Mouse (Mus musculus): ENCODE measurements around the gene Ackr3.

The Ackr3 gene

DNA sequence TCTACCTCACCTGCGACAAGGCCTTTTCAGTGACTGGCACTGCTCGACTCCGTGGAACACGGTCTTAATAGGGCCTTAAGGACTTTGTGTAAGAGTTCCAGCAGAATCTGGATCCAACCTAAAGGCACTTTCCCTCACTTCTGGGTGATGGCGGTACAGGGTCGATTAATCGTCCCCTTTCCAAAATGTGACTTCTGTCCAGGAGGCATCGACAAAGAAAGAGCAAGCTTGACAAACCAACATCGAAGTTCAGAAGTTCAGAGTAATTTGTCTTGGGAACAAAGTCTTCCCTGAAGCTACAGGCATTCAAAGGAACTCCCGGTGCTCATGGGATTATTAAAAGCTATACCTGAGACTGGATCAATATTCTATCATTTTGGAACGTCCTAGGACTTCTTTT lies 439 bp upstream of the Ackr3 start:
- in situ Hi-C loops (cut with MboI; ENCODE audit: unreplicated experiment in 2 of 2), result no loop called here

DNA sequence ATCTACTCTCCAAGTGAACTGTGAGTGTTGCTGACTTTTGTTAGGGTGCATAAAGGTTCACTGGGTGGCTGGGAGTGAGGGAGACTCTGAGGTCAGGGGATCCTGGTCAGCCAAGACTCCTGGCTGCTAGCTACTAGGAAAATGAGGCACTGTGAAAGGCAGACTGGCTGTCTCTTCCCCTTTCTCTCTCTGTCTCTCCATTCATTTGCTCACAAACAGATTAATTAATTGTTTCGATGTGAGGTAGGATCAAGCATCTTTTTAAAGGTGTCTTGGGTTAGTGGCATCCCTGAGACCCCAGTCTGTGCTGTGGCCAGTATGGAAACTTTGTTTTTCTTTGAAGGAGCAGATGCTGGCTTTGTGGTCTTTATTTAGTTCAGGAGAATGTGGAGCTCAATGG lies 1.0 kb downstream of the Ackr3 start:
- in situ Hi-C loops (cut with MboI; ENCODE audit: unreplicated experiment in 2 of 2), result no loop called here

DNA sequence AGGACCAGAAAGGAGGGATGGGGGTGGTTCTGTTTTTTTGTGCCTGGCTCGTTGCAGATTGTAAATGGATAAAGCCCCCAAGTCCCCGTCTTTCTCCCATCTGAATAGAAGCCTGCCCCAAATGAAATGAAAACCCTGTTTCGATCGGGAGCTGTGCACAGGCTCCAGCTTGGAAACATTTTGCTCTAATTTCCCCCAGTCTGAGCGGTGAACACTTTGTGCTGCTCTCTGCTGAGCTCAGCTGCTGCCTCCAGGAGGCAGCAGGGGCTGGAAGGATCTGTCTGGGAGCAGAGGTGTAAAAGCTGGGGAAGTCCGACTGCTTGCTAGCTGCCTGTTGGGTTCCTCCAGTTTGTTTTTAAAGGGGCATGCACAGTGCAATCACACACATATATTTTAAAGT lies 1.4 kb downstream of the Ackr3 start:
- in situ Hi-C loops (cut with MboI; ENCODE audit: unreplicated experiment in 2 of 2), result no loop called here

DNA sequence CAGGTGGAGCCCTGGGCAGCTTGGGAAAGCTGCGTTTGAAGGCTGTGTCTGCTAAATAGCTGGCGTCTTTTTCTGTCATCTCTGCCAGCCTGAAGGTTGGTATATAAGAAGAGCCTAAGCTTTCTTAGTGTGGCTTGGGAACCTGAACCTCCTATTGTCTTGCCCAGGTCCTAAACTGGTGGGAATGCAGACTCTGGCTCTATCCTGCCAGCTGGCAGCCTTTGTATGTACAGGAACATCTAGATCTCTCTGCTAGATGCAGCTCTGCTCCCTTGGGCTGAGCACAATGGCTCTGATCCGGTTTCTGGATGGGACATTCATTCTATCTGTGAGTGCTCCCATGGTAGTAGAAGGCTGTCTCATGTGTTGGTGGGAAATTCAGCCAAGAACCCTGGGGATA lies 2.9 kb downstream of the Ackr3 start:
- in situ Hi-C loops (cut with MboI; ENCODE audit: unreplicated experiment in 2 of 2), result no loop called here

DNA sequence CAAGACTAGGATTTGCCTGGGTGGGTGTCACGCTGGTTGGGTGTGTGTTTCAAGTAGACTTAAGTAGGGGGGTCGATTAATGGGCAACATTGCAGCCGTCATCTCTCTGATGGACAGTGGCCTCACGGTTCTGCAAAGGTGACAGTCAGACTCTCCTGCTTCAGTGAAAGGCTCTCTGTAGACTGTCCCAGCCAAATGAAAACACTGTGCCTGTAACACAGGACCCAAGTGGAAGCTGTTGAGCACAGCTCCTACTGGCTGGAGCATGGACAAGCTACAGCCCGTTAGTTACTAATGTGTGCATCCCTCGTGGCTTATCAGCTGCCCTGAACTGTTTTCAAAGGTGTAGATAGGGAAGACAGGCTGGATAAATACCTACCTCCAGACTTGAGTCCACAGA lies 3.5 kb downstream of the Ackr3 start:
- in situ Hi-C loops (cut with MboI; ENCODE audit: unreplicated experiment in 2 of 2), result no loop called here

DNA sequence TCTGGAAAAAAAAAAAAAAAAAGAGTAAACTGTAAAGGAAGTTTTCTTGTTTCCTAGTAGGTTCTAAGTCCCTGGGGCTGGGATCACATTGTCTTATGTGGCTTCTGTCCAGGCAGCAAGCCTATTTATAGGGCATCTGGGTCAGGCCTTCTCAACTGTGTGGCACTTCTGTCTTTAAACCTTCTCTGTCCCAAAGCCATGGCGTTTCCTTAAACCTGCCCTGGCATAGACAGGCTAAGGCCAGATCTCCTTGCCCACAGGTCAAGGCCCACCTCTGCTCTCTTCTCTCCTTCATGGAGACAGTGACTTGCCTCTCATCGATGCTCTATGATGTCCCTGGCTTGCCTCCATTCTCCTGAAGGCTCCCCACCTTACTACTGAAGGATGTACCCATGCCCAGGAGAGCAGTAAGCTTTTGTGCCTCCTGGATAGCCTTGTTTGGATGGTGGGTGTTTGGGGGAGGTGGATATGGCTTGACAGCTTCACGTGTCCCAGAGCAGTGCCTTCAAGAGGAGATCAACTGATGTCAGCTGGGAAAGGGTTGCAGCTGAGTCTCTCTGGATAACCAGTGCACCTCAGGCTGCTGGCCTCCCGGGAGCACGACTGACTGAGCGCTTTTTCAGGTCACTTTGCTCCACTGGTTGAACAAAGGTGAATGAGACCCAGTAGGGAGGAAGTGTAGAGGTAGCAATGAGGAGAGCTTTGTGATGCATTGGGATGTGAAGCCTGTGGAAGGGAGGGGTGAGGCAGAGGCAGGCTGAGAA lies 4.1 kb downstream of the Ackr3 start:
- in situ Hi-C loops (cut with MboI; ENCODE audit: unreplicated experiment in 2 of 2), result no loop called here

DNA sequence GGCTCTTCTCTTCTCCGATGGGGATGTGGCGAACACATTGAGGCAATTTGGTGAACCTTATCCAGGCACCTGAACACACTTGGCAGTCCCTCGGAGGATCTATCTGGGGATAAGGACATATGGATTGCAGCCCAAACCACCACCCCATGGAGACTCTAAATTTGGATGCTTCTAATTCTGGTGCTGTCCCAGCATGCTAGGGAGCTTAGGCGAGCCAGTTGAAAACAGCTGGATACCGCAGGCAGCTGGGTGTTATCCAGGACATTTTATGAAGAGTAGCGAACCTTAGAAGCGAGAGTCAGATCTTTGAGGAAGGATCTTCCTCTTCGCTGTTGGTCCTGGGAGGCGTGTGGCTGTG lies 4.7 kb downstream of the Ackr3 start:
- in situ Hi-C loops (cut with MboI; ENCODE audit: unreplicated experiment in 2 of 2), result no loop called here

DNA sequence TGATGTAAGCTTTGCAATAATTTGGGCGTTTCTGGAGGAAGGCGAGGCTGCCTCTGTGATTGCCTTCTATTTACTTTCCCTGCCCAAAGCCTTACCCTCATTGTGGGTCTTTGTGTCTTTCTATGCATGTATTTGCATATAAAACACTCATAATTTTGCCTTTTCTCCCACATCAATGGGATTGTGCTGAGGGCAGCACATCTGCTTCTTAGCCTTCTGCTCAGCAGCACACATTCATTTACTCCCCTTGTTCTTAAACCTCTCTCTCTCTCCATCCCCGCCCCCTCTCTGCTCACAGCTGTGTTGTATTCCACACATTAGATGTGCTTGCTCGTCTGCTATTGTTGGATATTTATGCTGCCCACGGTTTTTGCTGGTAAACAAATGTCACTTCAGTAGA lies 5.3 kb downstream of the Ackr3 start:
- in situ Hi-C loops (cut with MboI; ENCODE audit: unreplicated experiment in 2 of 2), result no loop called here

DNA sequence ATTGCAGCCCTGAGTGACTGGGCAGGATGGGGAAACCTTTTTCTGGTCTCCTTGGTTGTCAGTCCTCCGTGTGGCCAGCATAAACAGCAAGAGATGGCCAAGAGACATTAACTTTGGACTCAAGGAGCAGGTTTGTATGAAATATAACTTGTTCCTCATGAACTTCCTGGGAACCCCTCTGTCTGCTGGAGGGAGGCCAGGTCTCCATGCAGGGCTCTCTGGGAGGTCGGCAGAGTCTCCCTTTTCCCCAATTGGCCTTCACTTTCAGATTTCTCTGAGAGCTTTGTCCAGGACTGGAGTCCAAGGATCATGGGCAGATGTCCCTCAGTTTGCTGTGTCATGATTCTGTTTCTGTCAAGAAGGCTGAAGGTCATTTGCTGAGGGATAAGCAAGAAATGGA lies 6.0 kb downstream of the Ackr3 start:
- in situ Hi-C loops (cut with MboI; ENCODE audit: unreplicated experiment in 2 of 2), result no loop called here

DNA sequence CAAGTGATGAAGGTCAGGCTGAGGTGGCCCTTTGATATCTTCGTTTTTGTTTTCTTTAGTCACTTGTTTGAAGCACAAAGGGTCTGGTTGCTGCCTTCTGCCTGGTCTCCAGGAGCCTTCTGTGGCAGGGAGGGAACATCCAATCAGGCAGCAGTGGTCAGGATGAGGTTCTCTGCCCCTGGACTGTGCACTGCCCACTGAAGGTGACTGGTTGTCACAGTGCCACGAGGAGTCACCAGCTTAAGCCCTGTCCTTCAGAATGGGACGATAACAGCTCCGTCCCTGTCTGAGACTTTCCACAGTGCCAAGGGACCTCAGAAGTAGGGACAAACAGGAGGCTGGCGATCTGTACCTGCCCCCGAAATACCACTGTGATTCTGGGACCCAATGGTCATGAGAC lies 6.6 kb downstream of the Ackr3 start:
- in situ Hi-C loops (cut with MboI; ENCODE audit: unreplicated experiment in 2 of 2), result no loop called here

DNA sequence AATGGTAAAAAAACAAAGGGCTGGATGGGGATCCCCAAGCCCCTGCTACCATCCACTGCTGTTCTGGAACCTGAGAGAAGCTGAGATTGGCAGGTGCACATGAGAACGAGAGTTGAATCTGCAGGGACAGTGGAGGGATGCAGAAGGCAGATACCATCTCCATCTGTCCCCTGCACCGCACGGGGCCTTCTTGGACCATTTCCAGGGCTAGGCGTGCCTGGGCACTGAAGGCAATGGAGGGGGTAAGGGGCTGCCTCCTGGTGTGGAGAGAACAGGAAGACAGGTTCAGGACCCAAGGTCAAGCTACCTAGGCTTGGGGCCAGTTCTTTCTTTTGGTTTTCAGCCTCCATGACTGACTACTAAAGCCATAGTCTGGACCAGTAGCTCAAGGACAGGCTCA lies 7.0 kb downstream of the Ackr3 start:
- in situ Hi-C loops (cut with MboI; ENCODE audit: unreplicated experiment in 2 of 2), result no loop called here

DNA sequence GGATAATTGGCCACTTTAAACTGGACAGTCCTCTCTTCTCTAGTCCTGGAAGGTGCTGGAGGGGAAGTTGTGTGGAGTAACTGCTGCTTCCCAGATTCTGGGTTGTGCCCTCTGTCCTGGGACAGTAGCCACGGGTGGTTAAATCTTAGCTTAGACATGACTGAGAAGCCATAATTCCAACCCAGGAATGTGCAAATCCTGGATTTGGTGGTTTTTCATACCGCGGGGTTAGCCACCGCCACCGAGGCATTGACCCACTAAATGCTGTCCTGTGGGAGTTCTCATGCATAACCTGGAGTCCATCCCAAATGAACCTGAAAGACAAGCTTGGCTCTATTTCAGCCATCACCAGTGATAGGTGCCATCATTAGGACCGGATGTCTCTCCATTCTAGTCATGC lies 8.6 kb downstream of the Ackr3 start:
- in situ Hi-C loops (cut with MboI; ENCODE audit: unreplicated experiment in 2 of 2), result no loop called here

DNA sequence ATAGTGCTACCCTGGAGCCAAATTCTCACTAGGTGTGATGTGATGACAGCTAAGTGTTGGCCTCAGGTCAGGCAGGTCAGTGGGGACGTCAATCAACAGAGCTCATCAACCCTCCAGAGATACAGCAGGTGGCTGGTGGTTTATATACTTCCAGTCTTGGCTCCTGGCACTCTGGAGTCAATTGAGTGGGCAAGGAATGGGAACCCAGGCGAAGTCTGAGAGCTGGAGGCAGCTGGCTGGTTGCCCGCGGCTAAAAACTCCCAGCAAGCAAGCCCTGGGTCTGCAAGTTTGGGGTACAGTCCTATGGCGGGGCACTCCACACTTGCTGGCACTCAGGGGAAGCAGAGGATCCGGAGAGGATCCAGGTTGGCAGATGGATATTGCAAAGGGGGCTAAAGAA lies 9.1 kb downstream of the Ackr3 start:
- in situ Hi-C loops (cut with MboI; ENCODE audit: unreplicated experiment in 2 of 2), result no loop called here

DNA sequence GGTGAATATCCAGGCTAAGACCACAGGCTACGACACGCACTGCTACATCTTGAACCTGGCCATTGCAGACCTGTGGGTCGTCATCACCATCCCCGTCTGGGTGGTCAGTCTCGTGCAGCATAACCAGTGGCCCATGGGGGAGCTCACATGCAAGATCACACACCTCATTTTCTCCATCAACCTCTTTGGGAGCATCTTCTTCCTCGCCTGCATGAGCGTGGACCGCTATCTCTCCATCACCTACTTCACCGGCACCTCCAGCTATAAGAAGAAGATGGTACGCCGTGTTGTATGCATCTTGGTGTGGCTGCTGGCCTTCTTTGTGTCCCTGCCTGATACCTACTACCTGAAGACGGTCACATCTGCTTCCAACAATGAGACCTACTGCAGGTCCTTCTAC lies 10.2 kb downstream of the Ackr3 start:
- in situ Hi-C loops (cut with MboI; ENCODE audit: unreplicated experiment in 2 of 2), result no loop called here

DNA sequence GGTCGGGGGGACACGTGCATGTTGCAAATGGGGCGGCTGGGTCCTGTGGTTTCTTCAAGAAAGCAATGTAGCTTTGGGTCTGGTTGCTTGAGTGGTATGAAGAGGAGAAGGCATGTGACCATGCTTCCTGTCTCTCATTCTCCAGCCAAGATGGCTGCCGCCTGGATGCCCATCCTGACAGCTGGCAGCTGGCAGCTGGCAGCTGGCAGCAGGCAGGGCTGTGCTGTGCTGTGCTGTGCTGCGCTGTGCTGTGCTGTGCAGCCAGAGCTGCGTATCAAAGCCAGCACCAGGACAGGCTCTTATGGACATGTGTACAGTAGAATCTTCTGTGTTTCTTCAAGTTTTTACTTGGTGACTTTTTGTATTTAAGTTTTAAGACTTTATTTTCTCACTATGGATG lies 11.1 kb downstream of the Ackr3 start:
- in situ Hi-C loops (cut with MboI; ENCODE audit: unreplicated experiment in 2 of 2), result no loop called here

DNA sequence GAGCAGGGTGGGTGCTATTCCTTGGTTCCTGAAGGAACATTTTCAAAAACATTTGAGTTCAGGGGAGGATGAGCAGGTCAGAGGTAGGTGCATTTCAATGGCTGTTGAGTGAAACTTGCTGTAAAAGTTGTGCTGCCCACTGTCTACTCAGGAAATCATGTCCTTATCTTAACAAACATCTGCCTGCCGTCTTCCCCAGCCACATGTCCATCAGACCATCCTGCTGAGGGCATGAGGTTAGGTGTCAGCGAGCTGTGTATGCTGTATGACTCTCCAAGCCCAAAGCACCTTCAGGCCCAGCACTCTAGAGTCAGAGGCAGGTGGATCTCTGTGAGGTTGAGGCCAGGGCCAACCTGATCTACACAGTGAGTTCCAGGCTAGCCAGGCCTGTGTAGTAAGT lies 12.1 kb downstream of the Ackr3 start:
- in situ Hi-C loops (cut with MboI; ENCODE audit: unreplicated experiment in 2 of 2), result no loop called here

DNA sequence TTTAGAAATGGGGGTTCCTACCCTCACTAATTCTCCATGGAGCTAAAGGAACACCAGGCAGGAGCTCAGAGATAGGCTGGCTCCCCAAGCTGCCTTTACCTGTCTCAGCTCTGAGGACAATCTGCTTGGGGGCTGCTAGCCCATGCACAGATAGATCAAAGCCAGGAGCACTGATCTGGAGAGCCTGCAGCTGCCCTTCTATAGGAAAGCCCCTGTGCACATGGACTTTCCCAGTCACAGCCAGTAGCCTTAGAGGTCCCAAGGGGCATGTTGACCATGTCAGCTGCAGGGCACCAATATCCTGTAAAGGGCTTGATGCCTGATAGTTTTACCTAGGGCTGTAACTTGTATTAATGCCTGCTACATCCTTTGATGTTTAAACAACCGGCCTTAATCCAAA lies 12.6 kb downstream of the Ackr3 start:
- in situ Hi-C loops (cut with MboI; ENCODE audit: unreplicated experiment in 2 of 2), result no loop called here

DNA sequence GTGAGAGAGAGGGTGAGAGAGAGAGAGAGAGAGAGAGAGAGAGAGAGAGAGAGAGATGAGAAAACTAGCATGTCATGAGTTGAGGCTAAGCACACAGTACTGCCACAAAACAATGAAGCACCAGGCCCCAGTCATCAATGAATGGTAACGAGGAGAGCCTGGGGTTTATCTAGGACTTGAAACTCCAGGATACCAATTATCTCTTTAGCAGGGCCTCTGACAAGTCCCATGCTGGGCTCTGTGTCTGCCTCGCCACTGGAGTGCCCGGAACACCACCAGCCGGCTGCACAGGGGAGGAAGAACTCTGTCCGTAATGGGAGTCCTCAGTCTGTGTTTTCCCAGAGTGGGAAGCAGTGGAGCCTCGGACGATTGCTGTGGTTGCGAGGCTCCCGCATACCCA lies 16.5 kb downstream of the Ackr3 start:
- in situ Hi-C loops (cut with MboI; ENCODE audit: unreplicated experiment in 2 of 2), result no loop called here

DNA sequence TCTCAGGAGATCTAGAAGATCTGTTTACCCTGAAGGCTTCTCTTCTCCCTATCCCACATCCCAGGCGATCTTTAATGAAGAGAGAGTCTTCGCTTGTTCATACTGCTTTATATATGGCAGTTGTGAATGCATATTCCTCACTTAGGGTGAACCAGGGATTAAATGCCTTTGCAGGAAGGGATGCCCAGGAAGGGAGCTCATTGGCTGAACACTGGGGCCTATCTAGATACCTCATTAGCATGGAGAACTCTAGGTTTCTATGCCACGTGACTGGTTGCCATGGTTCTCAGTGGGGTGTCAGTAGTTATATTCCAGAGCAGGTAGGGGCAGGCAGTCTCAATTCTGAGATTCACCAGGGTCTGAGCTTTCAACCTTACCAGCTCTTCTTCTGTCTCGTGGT lies 17.1 kb downstream of the Ackr3 start:
- in situ Hi-C loops (cut with MboI; ENCODE audit: unreplicated experiment in 2 of 2), result no loop called here

DNA sequence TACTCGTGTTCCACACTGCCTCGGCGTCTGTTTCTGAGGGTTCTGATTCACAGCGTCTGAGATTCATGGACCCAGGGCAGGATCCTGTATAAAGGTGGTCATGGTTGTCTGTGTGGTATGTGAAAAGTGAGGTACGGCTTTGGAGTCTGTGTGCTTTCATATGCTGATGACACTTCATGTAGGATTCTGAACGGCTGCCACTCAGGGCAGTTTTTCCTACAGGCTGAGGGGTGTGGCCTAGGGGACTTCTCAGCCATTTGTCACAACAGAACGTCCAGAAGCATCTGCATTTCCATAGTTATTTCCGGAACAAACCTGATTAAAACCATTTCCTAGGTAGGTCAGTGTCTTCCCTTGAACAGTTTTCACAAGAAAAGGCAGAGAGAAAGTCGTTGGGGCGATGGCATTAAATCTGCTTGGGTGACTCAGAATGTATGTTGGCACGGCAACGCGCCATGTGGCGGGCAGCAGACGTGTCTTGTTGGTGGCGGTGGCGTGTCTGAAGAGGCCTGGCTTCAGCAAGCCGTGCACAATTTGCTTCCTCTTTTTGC lies 18.1 kb downstream of the Ackr3 start:
- in situ Hi-C loops (cut with MboI; ENCODE audit: unreplicated experiment in 2 of 2), result no loop called here

DNA sequence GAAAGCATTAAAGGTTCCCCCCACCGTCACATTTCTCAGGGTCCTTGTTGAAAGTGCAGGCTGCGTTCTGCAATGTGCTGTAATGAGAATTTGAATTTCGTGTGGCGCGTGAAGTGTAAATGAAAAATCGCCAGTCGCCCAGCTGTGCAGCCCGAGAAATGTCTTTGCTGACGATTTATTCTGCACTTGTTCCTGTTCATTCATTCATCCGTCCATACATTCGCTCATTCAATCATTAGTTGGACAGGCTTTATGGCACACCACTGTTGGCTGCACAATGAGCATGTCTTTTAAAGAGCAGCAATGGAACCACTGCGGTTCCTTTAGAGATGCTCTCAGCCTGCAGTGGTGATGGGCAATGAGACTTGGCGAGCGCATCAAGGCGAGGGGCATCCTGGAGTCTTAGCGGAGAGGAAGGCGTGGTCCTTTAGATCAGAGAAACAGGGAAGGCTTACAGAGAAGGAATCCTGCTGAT lies 18.7 kb downstream of the Ackr3 start:
- in situ Hi-C loops (cut with MboI; ENCODE audit: unreplicated experiment in 2 of 2), result no loop called here

DNA sequence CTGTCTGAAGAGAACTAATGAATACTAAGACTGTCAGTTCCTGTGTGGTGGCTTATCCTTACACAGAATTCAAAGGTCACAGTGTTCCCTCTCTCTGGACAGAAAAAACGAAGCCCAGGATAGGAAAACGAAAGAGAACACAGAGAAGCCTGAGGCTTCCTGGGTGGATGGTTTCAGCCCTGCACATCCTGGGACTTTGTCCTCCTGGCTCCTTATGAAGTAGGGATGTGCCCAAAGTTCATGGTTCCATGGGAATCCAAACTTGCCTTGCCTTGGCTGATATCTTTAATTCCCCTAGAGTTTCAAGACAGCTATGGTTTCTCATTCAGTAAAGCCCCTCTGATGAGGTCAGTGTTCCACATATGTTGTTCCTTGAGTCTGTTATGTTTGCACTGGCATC lies 19.2 kb downstream of the Ackr3 start:
- in situ Hi-C loops (cut with MboI; ENCODE audit: unreplicated experiment in 2 of 2), result no loop called here
